Comparison of ENCODE assay signal across 9 mouse cellular contexts in the genomic region with DNA sequence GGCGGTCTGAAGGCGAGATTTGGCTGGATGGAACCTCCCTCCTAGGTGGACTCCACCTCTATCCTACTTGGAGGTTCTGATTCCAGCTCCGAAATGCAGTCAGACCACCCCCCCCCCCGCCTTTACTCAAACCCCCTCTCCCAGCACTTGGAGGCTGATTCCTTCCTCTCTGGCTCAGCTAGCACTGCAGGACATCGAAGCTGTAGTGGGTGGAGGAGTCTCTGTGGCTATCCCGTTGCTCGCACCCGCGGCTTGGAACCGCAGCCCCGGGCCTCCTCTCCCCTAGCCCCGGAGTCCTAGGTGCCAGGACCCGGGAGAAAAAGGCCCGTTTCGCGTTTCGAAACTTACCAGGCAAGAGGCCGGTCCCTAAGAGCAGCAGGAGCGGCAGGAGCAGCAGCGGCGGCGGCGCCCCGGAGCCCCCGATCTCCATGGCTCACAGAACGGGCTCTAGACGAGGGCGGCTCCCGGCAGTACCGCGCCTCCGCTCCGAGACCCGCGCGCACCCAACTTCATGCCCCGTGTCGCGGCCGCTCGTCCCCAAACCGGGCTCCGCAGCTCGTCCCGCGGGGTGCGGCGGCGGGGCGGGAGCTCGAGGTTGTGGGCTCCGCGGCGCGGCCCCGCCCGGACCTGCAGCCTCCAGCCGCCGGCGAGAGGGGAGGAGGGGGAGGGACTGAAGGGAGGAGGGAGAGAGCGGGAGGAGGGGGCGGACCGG. TPM values are rescaled to one million over a fixed set of nuclear protein-coding genes. Genes with fewer than 3 reads are reported as not detected.
DNase-seq lines count a peak whose midpoint lies in the region; TF ChIP-seq lines count a peak whose summit lies in the region.
"Had no signal": no experiment of that assay in that cellular context is flagged by ENCODE, and none has a peak within 500 bp of the region (broad histone marks: within the 10 kb centered on the region; RNA-seq: fewer than 3 reads in every experiment).

No protein-coding gene starts in this region.

- peak; percentile 58 to 59 for DNase-seq in cerebellum, postnatal 10 days
- no peak for DNase-seq in cerebellum, adult 11 months
- peak; percentile 45 for DNase-seq in right cerebral cortex, postnatal 14 days
- no peak for DNase-seq in right cerebral cortex, adult 2 months (ENCODE audit: low spot score in 2 of 2)
- DNase-seq in heart, postnatal 4 days, result peak; percentile 14
- DNase-seq in liver, adult 2 months (ENCODE audit: extremely low read depth, low read depth, low spot score), result no peak
- no peak for DNase-seq in T-cell, adult 2 months (ENCODE audit: low spot score)

- peak overlapping the region; percentile 55 for H3K9ac ChIP-seq in liver, adult 2 months (ENCODE audit: low read depth, low read length)

- no peak overlapping the region for H3K27ac ChIP-seq in liver, adult 2 months (replicated peaks; ENCODE audit: insufficient read depth, low read depth, low read length)
- H3K27ac ChIP-seq in small intestine, adult 2 months (ENCODE audit: insufficient read depth, low read depth, low read length), result no peak overlapping the region

- 0 out of 2 replicates have a peak, but pooled peaks cover 6% of the 10 kb centered on the region for H3K27me3 ChIP-seq in liver, adult 2 months (ENCODE audit: control insufficient read depth, insufficient read depth, low read length)
- H3K27me3 ChIP-seq in small intestine, adult 2 months (ENCODE audit: control insufficient read depth, insufficient read depth, low read length), result peaks cover 22% of the 10 kb centered on the region

- H3K79me2 ChIP-seq in liver, adult 2 months (ENCODE audit: control insufficient read depth, insufficient read depth, low read length), result no peaks in the 10 kb centered on the region

- 4% methylated on average over 62 of the region's 63 CpGs for WGBS in liver, adult 2 months
- 2% methylated on average over 62 of the region's 63 CpGs for WGBS in small intestine, adult 2 months

- no peaks in the 10 kb centered on the region for H3K36me3 ChIP-seq in liver, adult 2 months (ENCODE audit: control insufficient read depth, insufficient read depth, low read length)
- H3K36me3 ChIP-seq in small intestine, adult 2 months (ENCODE audit: control insufficient read depth, insufficient read depth, low read length), result no peaks in the 10 kb centered on the region

- no peak for TF ChIP-seq CTCF in liver, adult 2 months (IDR thresholded peaks at IDR 0.05; ENCODE audit: low read depth, low read length)
- TF ChIP-seq CTCF in small intestine, adult 2 months (IDR thresholded peaks at IDR 0.05; ENCODE audit: extremely low read depth, insufficient read length, insufficient replicate concordance, low read depth, low read length), result no peak

- peak overlapping the region; percentile 38 for H3K4me3 ChIP-seq in liver, adult 2 months (ENCODE audit: insufficient read depth, low read depth, low read length)
- peak overlapping the region; percentile 29 for H3K4me3 ChIP-seq in small intestine, adult 2 months (ENCODE audit: low read depth, low read length)

- no peak for TF ChIP-seq POLR2A in liver, adult 2 months (IDR thresholded peaks at IDR 0.05; ENCODE audit: extremely low read depth, insufficient read depth, low read length)
- no peak for TF ChIP-seq POLR2A in small intestine, adult 2 months (IDR thresholded peaks at IDR 0.05; ENCODE audit: low read depth, low read length)

- peaks cover 22% of the 10 kb centered on the region for H3K4me1 ChIP-seq in liver, adult 2 months (ENCODE audit: control insufficient read depth, insufficient read depth, low read length)
- H3K4me1 ChIP-seq in small intestine, adult 2 months (ENCODE audit: control insufficient read depth, insufficient read depth, insufficient read length, low read length), result no peaks in the 10 kb centered on the region; the same call in 1 of the 2 replicates

RNA-seq across cellular contexts. Expression of gene Chrna4, which starts 4.5 kb away (rescaled TPM):
- under 1 TPM; 0.11 to 0.17 TPM for total RNA-seq in heart, postnatal 4 days (2021)
- total RNA-seq in liver, adult 2 months (2014; rRNA removed), result 0.54 and 1.6 TPM in 2 replicates
- 2.2 and 7.6 TPM in 2 replicates for polyA plus RNA-seq in liver, adult 2 months (2012; rRNA removed)
- 0.04 TPM in 2 replicates for polyA plus RNA-seq in small intestine, adult 2 months (2012; rRNA removed)
- polyA plus RNA-seq: C2C12 had no signal

RNA-seq across cellular contexts. Expression of gene Col20a1, which starts 52.5 kb away (rescaled TPM):
- under 1 TPM; 0.29 to 0.33 TPM for total RNA-seq in heart, postnatal 4 days (2021)
- 0.60 and 0.92 TPM in 2 replicates for total RNA-seq in liver, adult 2 months (2014; rRNA removed)
- polyA plus RNA-seq in liver, adult 2 months (2012; rRNA removed), result 0.67 and 1.1 TPM in 2 replicates
- polyA plus RNA-seq in small intestine, adult 2 months (2012; rRNA removed), result 1.5 and 2.9 TPM in 2 replicates

Comparison
In these comparisons a context has a peak if more than half of its experiments do, and no peak if none do; other contexts are left out.
1. DNase-seq: peak in cerebellum, postnatal 10 days (2 of 2), right cerebral cortex, postnatal 14 days (single experiment) and heart, postnatal 4 days (single experiment); none in cerebellum, adult 11 months (single experiment), right cerebral cortex, adult 2 months (0 of 2), liver, adult 2 months (single experiment) and T-cell, adult 2 months (single experiment).